Mouse (Mus musculus) ES-E14 (cell line): ENCODE results near the gene Zfand2b.

Experiments
- HCFC1 ChIP-seq: IDR thresholded peaks from 2 replicates; pipeline ENCODE4 v1.6.1; 2012; ENCODE audit warnings: low read length, inconsistent platforms, borderline replicate concordance; ENCODE audit not compliant: insufficient read depth
- MAFK ChIP-seq: IDR thresholded peaks from 2 replicates; pipeline ENCODE4 v1.6.1; 2014; ENCODE audit warnings: mild to moderate bottlenecking, low read depth, low read length, inconsistent platforms; ENCODE audit not compliant: insufficient read depth
- ZC3H11A ChIP-seq: IDR thresholded peaks from 2 replicates; pipeline ENCODE4 v1.6.1; 2012; ENCODE audit warnings: low read depth, mild to moderate bottlenecking, inconsistent platforms, low read length, borderline replicate concordance

GRCm38 (mm10) chr1:75182160-75182559, 13.7 kb downstream of the Zfand2b start:
- TF ChIP-seq HCFC1 (no peak), MAFK (no peak), ZC3H11A (no peak)
